Mouse (Mus musculus) spleen, adult 18-20 months (tissue): ENCODE data around the gene Unc5cl.

Experiments
- DNase-seq, 2 experiments: peaks; one replicate each; pipeline ENCODE4 v3.0.0; 2022; ENCODE audit warnings: mixed read lengths in 2 of 2

Gene Unc5cl

GRCm38 (mm10) chr17:48454688-48455087, at the start of gene Unc5cl:
TSS of gene Unc5cl (plus strand) at chr17:48454901.
- DNase-seq: no peak

- DNase-seq: no peak
These were observed 47.5 kb upstream of the Unc5cl start for GRCm38 (mm10) chr17:48407154-48407553.

GRCm38 (mm10) chr17:48407910-48408525, 46.7 kb upstream of the Unc5cl start:
- DNase-seq: no peak

- peak; percentile 79 to 81 for DNase-seq
These were observed 46.0 kb upstream of the Unc5cl start for GRCm38 (mm10) chr17:48408526-48409291.

- peak; percentile 100 for DNase-seq
These were observed 45.1 kb upstream of the Unc5cl start, which contains the start of the genes Nfya and Oard1 for GRCm38 (mm10) chr17:48409380-48410298. TSS of gene Nfya (minus strand) at chr17:48409906. TSS of gene Oard1 (plus strand) at chr17:48410014.

- DNase-seq: no peak
These were observed 44.4 kb upstream of the Unc5cl start for GRCm38 (mm10) chr17:48410299-48410785.

- no peak for DNase-seq
These were observed 43.5 kb upstream of the Unc5cl start for GRCm38 (mm10) chr17:48411241-48411640.

GRCm38 (mm10) chr17:48416011-48416410, 38.7 kb upstream of the Unc5cl start:
- DNase-seq: no peak

- peak; percentile 50 to 74 for DNase-seq
These were observed 38.1 kb upstream of the Unc5cl start for GRCm38 (mm10) chr17:48416425-48417195.

GRCm38 (mm10) chr17:48417521-48417920, 37.2 kb upstream of the Unc5cl start:
- DNase-seq: no peak

GRCm38 (mm10) chr17:48418174-48418573, 36.5 kb upstream of the Unc5cl start:
- no peak for DNase-seq

GRCm38 (mm10) chr17:48418781-48419180, 35.9 kb upstream of the Unc5cl start:
- DNase-seq: no peak

- no peak for DNase-seq
These were observed 35.1 kb upstream of the Unc5cl start for GRCm38 (mm10) chr17:48419571-48419970.

GRCm38 (mm10) chr17:48424237-48424636, 30.5 kb upstream of the Unc5cl start:
- DNase-seq: no peak

GRCm38 (mm10) chr17:48425823-48426612, 28.7 kb upstream of the Unc5cl start:
- peak; percentile 29 to 44 for DNase-seq

- DNase-seq: peak in 1 of 2 experiments; percentile 36
These were observed 27.5 kb upstream of the Unc5cl start for GRCm38 (mm10) chr17:48426991-48427750.

- peak; percentile 55 to 56 for DNase-seq
These were observed 26.7 kb upstream of the Unc5cl start for GRCm38 (mm10) chr17:48427852-48428530.

- DNase-seq: no peak
These were observed 24.3 kb upstream of the Unc5cl start for GRCm38 (mm10) chr17:48430394-48430793.

GRCm38 (mm10) chr17:48431054-48431453, 23.6 kb upstream of the Unc5cl start:
- DNase-seq: no peak
